ENCODE assay signal across 23 mouse cellular contexts in genomic region chr8:127485618-127486017, GRCm38 (mm10).
A peak's percentile ranks its signal among the peaks of the same experiment; 100 is the strongest.
DNase-seq lines count a peak whose midpoint lies in the region; ATAC-seq and TF ChIP-seq lines count a peak whose summit lies in the region.
"Had no signal": no experiment of that assay in that cellular context is flagged by ENCODE, and none has a peak within 500 bp of the region (broad histone marks: within the 10 kb centered on the region; RNA-seq: fewer than 3 reads in every experiment).

No protein-coding gene starts in this region.

- H3K27me3 ChIP-seq in heart, adult 2 months (ENCODE audit: control insufficient read depth, insufficient read depth, low read length): no peaks in the 10 kb centered on the region; the same call in 1 of the 2 replicates
- H3K27me3 ChIP-seq in kidney, adult 2 months (replicated peaks; ENCODE audit: control insufficient read depth, insufficient read depth, low read length): no peaks in the 10 kb centered on the region
- H3K27me3 ChIP-seq in liver, adult 2 months (ENCODE audit: control insufficient read depth, insufficient read depth, low read length): no peaks in the 10 kb centered on the region
- no peaks in the 10 kb centered on the region for H3K27me3 ChIP-seq in Patski
- H3K27me3 ChIP-seq: embryonic facial prominence, embryonic 12.5 days; forebrain, embryonic 15.5 days; heart, embryonic 13.5 days; hindbrain, embryonic 15.5 days had no signal

- CTCF ChIA-PET in Patski (lab: Charles Lee): interaction anchor here (0.9 to 2.5 kb wide), 3 partner anchors 9 to 26 kb away, joined by 3 to 5 read pairs (median 3); no protein-coding TSS in a partner anchor

- TF ChIP-seq EP300 in heart, adult 2 months (IDR thresholded peaks at IDR 0.05; ENCODE audit: insufficient read depth, low read depth, low read length): no peak

- peak; percentile 62 for ATAC-seq in Patski
- ATAC-seq: forebrain, embryonic 15.5 days; midbrain, embryonic 16.5 days had no signal

- POLR2A ChIA-PET in Patski (lab: Charles Lee): interaction anchor here (0.5 kb wide), 1 partner anchor 66 kb away, joined by 6 read pairs; no protein-coding TSS in a partner anchor

- 56% methylated on average over 5 of the region's 5 CpGs for WGBS in heart, adult 2 months
- WGBS in kidney, adult 2 months: 47% methylated on average over 5 of the region's 5 CpGs
- 48% methylated on average over 5 of the region's 5 CpGs for WGBS in liver, adult 2 months

- DNase-seq in heart, adult 11 months: peak; percentile 53
- DNase-seq in heart, adult 2 months: no peak
- DNase-seq in kidney, adult 2 months: peak; percentile 25
- no peak for DNase-seq in kidney, postnatal 4 days
- peak; percentile 48 for DNase-seq in liver, adult 2 months (ENCODE audit: extremely low read depth, low read depth, low spot score)
- no peak for DNase-seq in liver
- DNase-seq in Patski (ENCODE audit: low read depth, low spot score): peak; percentile 43
- DNase-seq: adrenal gland, postnatal 14 days; cerebellum, adult 11 months; cerebellum, adult 9-10 months; cerebellum, postnatal 36 days; gastrocnemius, postnatal 25 days; heart, adult 18-20 months; kidney, adult 8-10 months; right cerebral cortex, postnatal 25 days; thymus, postnatal 14 days had no signal

- no peaks in the 10 kb centered on the region for H3K36me3 ChIP-seq in heart, adult 2 months (ENCODE audit: control insufficient read depth, insufficient read depth, low read length)
- no peaks in the 10 kb centered on the region for H3K36me3 ChIP-seq in kidney, adult 2 months (ENCODE audit: control insufficient read depth, insufficient read depth, low read length)
- H3K36me3 ChIP-seq in liver, adult 2 months (ENCODE audit: control insufficient read depth, insufficient read depth, low read length): no peaks in the 10 kb centered on the region
- H3K36me3 ChIP-seq: embryonic facial prominence, embryonic 12.5 days; forebrain, embryonic 10.5 days; forebrain, embryonic 15.5 days; G1E; heart, embryonic 13.5 days; hindbrain, embryonic 15.5 days had no signal

- H3K9ac ChIP-seq in heart, adult 2 months (ENCODE audit: low read depth, low read length): no peak overlapping the region
- H3K9ac ChIP-seq in liver, adult 2 months (ENCODE audit: low read depth, low read length): no peak overlapping the region
- H3K9ac ChIP-seq: embryonic facial prominence, embryonic 12.5 days; forebrain, embryonic 15.5 days; heart, embryonic 13.5 days; hindbrain, embryonic 15.5 days had no signal

- H3K27ac ChIP-seq in heart, adult 2 months: no peak overlapping the region
- no peak overlapping the region for H3K27ac ChIP-seq in kidney, adult 2 months (ENCODE audit: insufficient read depth, low read depth, low read length)
- no peak overlapping the region for H3K27ac ChIP-seq in liver, adult 2 months (replicated peaks; ENCODE audit: insufficient read depth, low read depth, low read length)
- H3K27ac ChIP-seq: embryonic facial prominence, embryonic 12.5 days; forebrain, embryonic 10.5 days; forebrain, embryonic 15.5 days; heart, embryonic 13.5 days; hindbrain, embryonic 15.5 days had no signal

- H3K4me3 ChIP-seq in heart, adult 2 months: no peak overlapping the region
- H3K4me3 ChIP-seq in kidney, adult 2 months (ENCODE audit: insufficient read depth, low read depth, low read length): no peak overlapping the region
- H3K4me3 ChIP-seq in liver, adult 2 months (ENCODE audit: insufficient read depth, low read depth, low read length): no peak overlapping the region
- H3K4me3 ChIP-seq: embryonic facial prominence, embryonic 12.5 days; forebrain, embryonic 10.5 days; forebrain, embryonic 15.5 days; heart, embryonic 13.5 days; hindbrain, embryonic 15.5 days had no signal

- H3K79me2 ChIP-seq in heart, adult 2 months (replicated peaks; ENCODE audit: control insufficient read depth, insufficient read depth, low read length): no peaks in the 10 kb centered on the region
- no peaks in the 10 kb centered on the region for H3K79me2 ChIP-seq in liver, adult 2 months (ENCODE audit: control insufficient read depth, insufficient read depth, low read length)

- no peak for TF ChIP-seq CTCF in heart, adult 2 months (IDR thresholded peaks at IDR 0.05)
- no peak for TF ChIP-seq CTCF in kidney, adult 2 months (conservative IDR thresholded peaks at IDR 0.05; ENCODE audit: insufficient read depth, insufficient read length, low read depth, low read length)
- no peak for TF ChIP-seq CTCF in liver, adult 2 months (IDR thresholded peaks at IDR 0.05; ENCODE audit: low read depth, low read length)
- no peak for TF ChIP-seq CTCF in Patski (IDR thresholded peaks at IDR 0.05)

- intact Hi-C loops in heart, adult 2 months (cut with DNase I): no loop called here

- no peak for TF ChIP-seq POLR2A in heart, adult 2 months (IDR thresholded peaks at IDR 0.05; ENCODE audit: insufficient read depth, low read depth, low read length)
- TF ChIP-seq POLR2A in kidney, adult 2 months (IDR thresholded peaks at IDR 0.05; ENCODE audit: low read depth, low read length): no peak
- TF ChIP-seq POLR2A in liver, adult 2 months (IDR thresholded peaks at IDR 0.05; ENCODE audit: extremely low read depth, insufficient read depth, low read length): no peak

- in situ Hi-C loops in Patski (cut with MboI; ENCODE audit: low pct_unique_long_range_greater_than_20kb): no loop called here

- peaks cover 5% of the 10 kb centered on the region for H3K4me1 ChIP-seq in heart, adult 2 months (ENCODE audit: control insufficient read depth, insufficient read depth, low read length)
- 0 out of 2 replicates have a peak, but pooled peaks cover 3% of the 10 kb centered on the region for H3K4me1 ChIP-seq in kidney, adult 2 months (ENCODE audit: control insufficient read depth, insufficient read depth, low read length)
- H3K4me1 ChIP-seq in liver, adult 2 months (ENCODE audit: control insufficient read depth, insufficient read depth, low read length): peaks cover 2% of the 10 kb centered on the region; the same call in 1 of the 2 replicates
- H3K4me1 ChIP-seq: embryonic facial prominence, embryonic 12.5 days; forebrain, embryonic 15.5 days; hindbrain, embryonic 15.5 days had no signal

Comparison
In these comparisons a context has a peak if more than half of its experiments do, and no peak if none do; other contexts are left out.
1. DNase-seq: peak in heart, adult 11 months (single experiment), kidney, adult 2 months (single experiment), liver, adult 2 months (single experiment) and Patski (single experiment); none in heart, adult 2 months (0 of 2), kidney, postnatal 4 days (0 of 2) and liver (single experiment).